Mouse (Mus musculus) thymus, adult 2 months (tissue): ENCODE measurements around the gene Pjvk.

Experiments
- CTCF ChIP-seq: fragments of 200-500 bp; IDR thresholded peaks from 2 replicates; pipeline ENCODE4 v1.5.1; 2012; ENCODE audit warnings: mild to moderate bottlenecking, control low read depth, low read length, moderate library complexity, borderline replicate concordance; ENCODE audit not compliant: control insufficient read depth, poor library complexity, insufficient read depth; ENCODE audit errors: extremely low read depth
- POLR2A ChIP-seq: fragments of 200-500 bp; IDR thresholded peaks from 2 replicates; pipeline ENCODE4 v1.6.1; 2012; ENCODE audit warnings: mild to moderate bottlenecking, low read length, control low read depth, moderate library complexity; ENCODE audit not compliant: control insufficient read depth, poor library complexity, insufficient read depth; ENCODE audit errors: extremely low read depth

- TF ChIP-seq POLR2A: no peak
- no peak for TF ChIP-seq CTCF
Observed at GRCm38 (mm10) chr2:76673472-76674081, 25.3 kb downstream of the Pjvk start.
